Mouse (Mus musculus) lung, embryonic 15.5 days (tissue): ENCODE data around the gene Sf3b5. TPM values are rescaled to one million over a fixed set of nuclear protein-coding genes. Genes with fewer than 3 reads are reported as not detected.

Experiments used
- polyA plus RNA-seq: library from polyadenylated mRNA; unstranded; fragments of >200 nt; fragmentation: Nextera tagmentation; extraction: Ambion mirVana; gene quantifications from 2 replicates; pipeline ENCODE4 v1.2.1, GENCODE M21; 2015

The Sf3b5 gene
- polyA plus RNA-seq, 1 experiment from 2014 or later = 35.8 TPM

Other genes starting within 250 kb of the Sf3b5 start
- 62.6 and 78.8 TPM in 2 replicates for gene Utrn, start 136.0 kb upstream of the Sf3b5 start, polyA plus RNA-seq
- gene Stx11, start 41.0 kb upstream of the Sf3b5 start, polyA plus RNA-seq = 2.0 and 5.3 TPM in 2 replicates
- 134 and 135 TPM in 2 replicates for gene Plagl1, start 55.2 kb downstream of the Sf3b5 start, polyA plus RNA-seq
- not detected in 2 replicates for gene Zc2hc1b, start 172.7 kb downstream of the Sf3b5 start, polyA plus RNA-seq
- gene Ltv1, start 187.8 kb downstream of the Sf3b5 start, polyA plus RNA-seq = 70.5 and 71.3 TPM in 2 replicates